Mouse (Mus musculus) thymus, adult 2 months (tissue): ENCODE measurements around the gene 1810009A15Rik.

Experiments used
- CTCF ChIP-seq: fragments of 200-500 bp; IDR thresholded peaks from 2 replicates; pipeline ENCODE4 v1.5.1; 2012; ENCODE audit warnings: mild to moderate bottlenecking, control low read depth, low read length, moderate library complexity, borderline replicate concordance; ENCODE audit not compliant: control insufficient read depth, poor library complexity, insufficient read depth; ENCODE audit errors: extremely low read depth
- POLR2A ChIP-seq: fragments of 200-500 bp; IDR thresholded peaks from 2 replicates; pipeline ENCODE4 v1.6.1; 2012; ENCODE audit warnings: mild to moderate bottlenecking, low read length, control low read depth, moderate library complexity; ENCODE audit not compliant: control insufficient read depth, poor library complexity, insufficient read depth; ENCODE audit errors: extremely low read depth

GRCm38 (mm10) chr19:8895397-8895960 is 6.8 kb downstream of the 1810009A15Rik start:
- no peak for TF ChIP-seq POLR2A
- no peak for TF ChIP-seq CTCF
